18 mouse cellular contexts compared by ENCODE assay signal in the genomic region with DNA sequence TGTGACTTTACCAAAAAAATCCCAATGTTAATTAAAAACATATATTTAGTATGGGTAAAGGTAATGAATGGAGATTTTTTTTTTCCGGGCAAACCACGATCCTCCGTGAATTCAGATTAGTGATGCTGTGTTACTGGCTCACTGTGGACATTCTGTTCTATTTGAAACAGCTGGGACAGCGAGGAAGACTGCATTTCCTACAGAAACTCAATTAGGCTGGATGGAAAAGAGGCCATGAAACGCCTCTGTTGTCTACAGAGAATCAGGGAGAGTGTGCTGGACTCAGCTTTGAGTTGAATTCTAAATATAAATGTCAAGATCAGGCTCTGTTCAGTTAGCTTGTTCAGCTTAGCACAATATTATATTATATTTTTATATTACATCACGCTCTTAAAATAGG.
"Had no signal": no experiment of that assay in that cellular context is flagged by ENCODE, and none has a peak within 500 bp of the region (broad histone marks: within the 10 kb centered on the region; RNA-seq: fewer than 3 reads in every experiment).

No protein-coding gene starts in this region.

- H3K27ac ChIP-seq: kidney, embryonic 15.5 days; limb, embryonic 13.5 days; liver, embryonic 14.5 days; neural tube, embryonic 13.5 days; stomach, postnatal 0 days had no signal

- H3K9me3 ChIP-seq: kidney, embryonic 15.5 days; limb, embryonic 13.5 days; neural tube, embryonic 13.5 days had no signal

- H3K27me3 ChIP-seq: kidney, embryonic 15.5 days; limb, embryonic 13.5 days; neural tube, embryonic 13.5 days had no signal

- ATAC-seq: intestine, embryonic 16.5 days; lung, postnatal 0 days had no signal

- H3K36me3 ChIP-seq: kidney, embryonic 15.5 days; limb, embryonic 13.5 days; neural tube, embryonic 13.5 days had no signal

- H3K9ac ChIP-seq: kidney, embryonic 15.5 days; limb, embryonic 13.5 days; liver, embryonic 14.5 days; neural tube, embryonic 13.5 days had no signal

- H3K4me3 ChIP-seq: kidney, embryonic 15.5 days; limb, embryonic 13.5 days; neural tube, embryonic 13.5 days had no signal

- H3K4me1 ChIP-seq: kidney, embryonic 15.5 days had no signal

- H3K4me2 ChIP-seq: kidney, embryonic 15.5 days; limb, embryonic 13.5 days; neural tube, embryonic 13.5 days had no signal

- DNase-seq: kidney, adult 2 months; kidney, postnatal 14 days; layer of hippocampus, adult 9-11 months; layer of hippocampus, postnatal 36 days; left cerebral cortex, postnatal 4 days; lung, adult 2 months; lung, postnatal 36 days; right cerebral cortex, adult 18-20 months; right cerebral cortex, postnatal 25 days; thymus, adult 18-20 months; thymus, postnatal 14 days had no signal
